Mouse (Mus musculus): Measurements from ENCODE around the gene Rnf123. TPM values are rescaled to one million over a fixed set of nuclear protein-coding genes. Genes with fewer than 3 reads are reported as not detected.

The Rnf123 gene
- polyA plus RNA-seq, 1 experiment, result 20.9 TPM

- no peak for TF ChIP-seq EP300 (IDR thresholded peaks at IDR 0.05; ENCODE audit: insufficient read depth, low read depth, low read length)
- TF ChIP-seq CTCF (IDR thresholded peaks at IDR 0.05; ENCODE audit: low read depth, low read length), result no peak
- TF ChIP-seq POLR2A (IDR thresholded peaks at IDR 0.05; ENCODE audit: insufficient read depth, low read length), result no peak
- Histone ChIP-seq H3K9ac (ENCODE audit: low read depth, poor library complexity, severe bottlenecking) (no peak overlapping the region), H3K4me3 (ENCODE audit: low read depth, low read length) (no peak overlapping the region), H3K4me1 (ENCODE audit: control insufficient read depth, insufficient read depth, low read length) (no peaks in the 10 kb centered on the region), H3K36me3 (ENCODE audit: control insufficient read depth, insufficient read depth, low read length, poor library complexity, severe bottlenecking) (no peaks in the 10 kb centered on the region), H3K9me3 (replicated peaks; ENCODE audit: control insufficient read depth, insufficient read depth, low read length, poor library complexity, severe bottlenecking) (no peaks in the 10 kb centered on the region), H3K27me3 (ENCODE audit: control insufficient read depth, insufficient read depth, low read length, poor library complexity, severe bottlenecking) (no peaks in the 10 kb centered on the region), H3K27ac (ENCODE audit: insufficient read depth, low read length) (no peak overlapping the region)
Measured at GRCm38 (mm10) chr9:108072481-108072924, 10.6 kb downstream of the Rnf123 start.

GRCm38 (mm10) chr9:108071801-108072200 lies 11.3 kb downstream of the Rnf123 start:
- no peak for TF ChIP-seq POLR2A (IDR thresholded peaks at IDR 0.05; ENCODE audit: insufficient read depth, low read length)
- TF ChIP-seq CTCF (IDR thresholded peaks at IDR 0.05; ENCODE audit: low read depth, low read length), result no peak
- no peak for TF ChIP-seq EP300 (IDR thresholded peaks at IDR 0.05; ENCODE audit: insufficient read depth, low read depth, low read length)
- H3K27ac ChIP-seq (ENCODE audit: insufficient read depth, low read length), result no peak overlapping the region
- no peaks in the 10 kb centered on the region for H3K36me3 ChIP-seq (ENCODE audit: control insufficient read depth, insufficient read depth, low read length, poor library complexity, severe bottlenecking)

GRCm38 (mm10) chr9:108069529-108069928 lies 13.6 kb downstream of the Rnf123 start:
- TF ChIP-seq CTCF (IDR thresholded peaks at IDR 0.05; ENCODE audit: low read depth, low read length), result no peak
- no peak for TF ChIP-seq POLR2A (IDR thresholded peaks at IDR 0.05; ENCODE audit: insufficient read depth, low read length)
- TF ChIP-seq EP300 (IDR thresholded peaks at IDR 0.05; ENCODE audit: insufficient read depth, low read depth, low read length), result no peak
- Histone ChIP-seq H3K27me3 (ENCODE audit: control insufficient read depth, insufficient read depth, low read length, poor library complexity, severe bottlenecking) (no peaks in the 10 kb centered on the region), H3K27ac (ENCODE audit: insufficient read depth, low read length) (no peak overlapping the region), H3K4me1 (ENCODE audit: control insufficient read depth, insufficient read depth, low read length) (no peaks in the 10 kb centered on the region), H3K4me3 (ENCODE audit: low read depth, low read length) (no peak overlapping the region), H3K36me3 (ENCODE audit: control insufficient read depth, insufficient read depth, low read length, poor library complexity, severe bottlenecking) (no peaks in the 10 kb centered on the region), H3K9ac (ENCODE audit: low read depth, poor library complexity, severe bottlenecking) (no peak overlapping the region), H3K9me3 (replicated peaks; ENCODE audit: control insufficient read depth, insufficient read depth, low read length, poor library complexity, severe bottlenecking) (no peaks in the 10 kb centered on the region)

More at GRCm38 (mm10) chr9:108071801-108072200, 11.3 kb downstream of the Rnf123 start:
- Histone ChIP-seq H3K4me1 (ENCODE audit: control insufficient read depth, insufficient read depth, low read length) (no peaks in the 10 kb centered on the region), H3K27me3 (ENCODE audit: control insufficient read depth, insufficient read depth, low read length, poor library complexity, severe bottlenecking) (no peaks in the 10 kb centered on the region), H3K9ac (ENCODE audit: low read depth, poor library complexity, severe bottlenecking) (no peak overlapping the region), H3K9me3 (replicated peaks; ENCODE audit: control insufficient read depth, insufficient read depth, low read length, poor library complexity, severe bottlenecking) (no peaks in the 10 kb centered on the region), H3K4me3 (ENCODE audit: low read depth, low read length) (no peak overlapping the region)

- Histone ChIP-seq H3K27ac (ENCODE audit: insufficient read depth, low read length) (no peak overlapping the region), H3K36me3 (ENCODE audit: control insufficient read depth, insufficient read depth, low read length, poor library complexity, severe bottlenecking) (no peaks in the 10 kb centered on the region), H3K4me3 (ENCODE audit: low read depth, low read length) (no peak overlapping the region), H3K9ac (ENCODE audit: low read depth, poor library complexity, severe bottlenecking) (no peak overlapping the region), H3K27me3 (ENCODE audit: control insufficient read depth, insufficient read depth, low read length, poor library complexity, severe bottlenecking) (no peaks in the 10 kb centered on the region), H3K4me1 (ENCODE audit: control insufficient read depth, insufficient read depth, low read length) (no peaks in the 10 kb centered on the region), H3K9me3 (replicated peaks; ENCODE audit: control insufficient read depth, insufficient read depth, low read length, poor library complexity, severe bottlenecking) (no peaks in the 10 kb centered on the region)
- TF ChIP-seq EP300 (IDR thresholded peaks at IDR 0.05; ENCODE audit: insufficient read depth, low read depth, low read length), result no peak
- TF ChIP-seq POLR2A (IDR thresholded peaks at IDR 0.05; ENCODE audit: insufficient read depth, low read length), result no peak
- no peak for TF ChIP-seq CTCF (IDR thresholded peaks at IDR 0.05; ENCODE audit: low read depth, low read length)
Measured at GRCm38 (mm10) chr9:108069007-108069406, 14.1 kb downstream of the Rnf123 start.

GRCm38 (mm10) chr9:108067900-108068299 lies 15.2 kb downstream of the Rnf123 start:
- no peak for TF ChIP-seq EP300 (IDR thresholded peaks at IDR 0.05; ENCODE audit: insufficient read depth, low read depth, low read length)
- TF ChIP-seq CTCF (IDR thresholded peaks at IDR 0.05; ENCODE audit: low read depth, low read length), result peak; percentile 72
- Histone ChIP-seq H3K4me1 (ENCODE audit: control insufficient read depth, insufficient read depth, low read length) (no peaks in the 10 kb centered on the region), H3K9ac (ENCODE audit: low read depth, poor library complexity, severe bottlenecking) (no peak overlapping the region), H3K27ac (ENCODE audit: insufficient read depth, low read length) (no peak overlapping the region), H3K27me3 (ENCODE audit: control insufficient read depth, insufficient read depth, low read length, poor library complexity, severe bottlenecking) (no peaks in the 10 kb centered on the region), H3K9me3 (replicated peaks; ENCODE audit: control insufficient read depth, insufficient read depth, low read length, poor library complexity, severe bottlenecking) (no peaks in the 10 kb centered on the region), H3K4me3 (ENCODE audit: low read depth, low read length) (peak overlapping the region; percentile 17; the same call in 1 of the 2 replicates), H3K36me3 (ENCODE audit: control insufficient read depth, insufficient read depth, low read length, poor library complexity, severe bottlenecking) (no peaks in the 10 kb centered on the region)

GRCm38 (mm10) chr9:108067199-108067598 lies 15.9 kb downstream of the Rnf123 start:
- H3K27ac ChIP-seq (ENCODE audit: insufficient read depth, low read length), result no peak overlapping the region
- H3K36me3 ChIP-seq (ENCODE audit: control insufficient read depth, insufficient read depth, low read length, poor library complexity, severe bottlenecking), result no peaks in the 10 kb centered on the region
- no peaks in the 10 kb centered on the region for H3K27me3 ChIP-seq (ENCODE audit: control insufficient read depth, insufficient read depth, low read length, poor library complexity, severe bottlenecking)
- H3K4me1 ChIP-seq (ENCODE audit: control insufficient read depth, insufficient read depth, low read length), result no peaks in the 10 kb centered on the region
- no peaks in the 10 kb centered on the region for H3K9me3 ChIP-seq (replicated peaks; ENCODE audit: control insufficient read depth, insufficient read depth, low read length, poor library complexity, severe bottlenecking)
- TF ChIP-seq POLR2A (IDR thresholded peaks at IDR 0.05; ENCODE audit: insufficient read depth, low read length), result no peak
- peak; percentile 48 for TF ChIP-seq CTCF (IDR thresholded peaks at IDR 0.05; ENCODE audit: low read depth, low read length)
- no peak overlapping the region for H3K9ac ChIP-seq (ENCODE audit: low read depth, poor library complexity, severe bottlenecking)
- no peak overlapping the region for H3K4me3 ChIP-seq (ENCODE audit: low read depth, low read length)
